Mouse (Mus musculus): Measurements from ENCODE around the gene Alg5. TPM values are rescaled to one million over a fixed set of nuclear protein-coding genes. Genes with fewer than 3 reads are reported as not detected.

Alg5 gene
- total and polyA plus RNA-seq, 2 experiments from 2014 or later = 16.3 to 65.1 TPM

DNA sequence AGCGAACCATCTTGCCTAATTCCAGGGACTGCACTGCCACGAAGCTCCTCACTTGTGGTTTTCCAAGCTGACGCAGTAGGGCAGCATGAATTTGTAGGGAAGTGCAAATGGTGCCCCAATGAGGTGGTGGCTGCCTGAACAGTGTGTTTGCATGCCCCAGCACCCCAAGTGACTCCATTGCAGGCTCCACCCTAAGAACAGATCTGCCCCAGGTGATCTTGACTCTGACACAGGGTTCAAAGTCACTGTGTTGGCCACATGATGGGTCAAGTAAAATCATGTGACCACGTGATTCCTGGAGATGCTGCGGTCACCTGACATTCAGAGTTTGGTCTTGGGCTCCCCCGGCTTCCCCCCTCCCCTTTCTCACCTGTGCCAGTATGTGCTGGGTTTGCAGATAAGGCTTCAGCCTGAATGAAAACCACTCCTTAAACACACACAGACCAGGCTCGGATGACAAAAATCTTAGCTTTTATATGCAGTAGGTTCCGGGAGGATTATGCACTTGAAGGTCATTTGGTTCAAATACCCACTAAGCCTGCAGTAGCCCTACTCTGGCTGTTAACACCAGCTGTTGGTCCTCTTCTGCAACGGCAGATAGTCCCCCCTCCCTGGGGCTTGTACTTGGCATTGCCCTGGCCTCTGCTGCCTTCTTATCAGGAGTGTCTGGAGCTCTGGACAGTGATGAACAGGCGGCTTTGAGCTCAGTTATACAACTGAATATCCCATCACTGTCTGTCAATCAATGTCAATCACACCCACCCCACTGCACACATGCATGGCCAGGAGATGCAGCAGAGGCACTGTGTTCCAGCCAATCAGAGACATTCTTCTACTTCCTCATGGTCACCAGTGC is 56.7 kb downstream of the Alg5 start:
- no peak for DNase-seq (ENCODE audit: low spot score)
- Histone ChIP-seq H3K27me3 (ENCODE audit: insufficient read depth, low read length) (no peaks in the 10 kb centered on the region), H3K9me3 (ENCODE audit: low read length) (no peaks in the 10 kb centered on the region), H3K4me2 (ENCODE audit: low read depth, low read length) (no peak overlapping the region), H3K36me3 (ENCODE audit: insufficient read depth, low read length) (no peaks in the 10 kb centered on the region), H3K4me3 (ENCODE audit: low read length) (no peak overlapping the region), H3K4me1 (ENCODE audit: insufficient read depth, low read length) (no peaks in the 10 kb centered on the region), H3K27ac (no peak overlapping the region), H3K9ac (replicated peaks; ENCODE audit: low read length) (no peak overlapping the region)
- 81% methylated on average over 10 of the region's 10 CpGs for WGBS
- ATAC-seq = peak; percentile 39; the same call in 1 of the 2 replicates
- TF ChIP-seq CTCF (IDR thresholded peaks at IDR 0.05; ENCODE audit: low read depth) = no peak

DNA sequence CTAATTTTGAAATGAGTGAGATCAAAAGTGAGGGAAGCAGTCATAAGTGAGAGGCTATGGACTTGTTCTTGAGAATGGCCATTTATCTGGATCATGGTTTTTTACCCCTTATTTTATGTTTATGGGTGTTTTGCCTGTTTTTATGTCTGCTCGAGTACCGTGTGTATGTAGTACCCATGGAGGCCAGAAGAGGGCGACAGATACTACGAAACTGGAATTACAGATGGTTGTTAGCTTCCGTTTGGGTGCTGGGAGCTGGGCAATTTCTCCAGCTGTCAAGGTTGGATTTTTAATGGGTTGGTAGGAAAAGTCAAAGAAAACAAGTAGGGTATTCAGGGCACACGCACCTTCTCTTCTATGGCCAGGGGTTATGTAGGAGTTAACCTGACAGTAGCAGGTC is 58.4 kb downstream of the Alg5 start:
- peak; percentile 30; the same call in 1 of the 2 replicates for TF ChIP-seq CTCF (IDR thresholded peaks at IDR 0.05; ENCODE audit: low read depth)

DNA sequence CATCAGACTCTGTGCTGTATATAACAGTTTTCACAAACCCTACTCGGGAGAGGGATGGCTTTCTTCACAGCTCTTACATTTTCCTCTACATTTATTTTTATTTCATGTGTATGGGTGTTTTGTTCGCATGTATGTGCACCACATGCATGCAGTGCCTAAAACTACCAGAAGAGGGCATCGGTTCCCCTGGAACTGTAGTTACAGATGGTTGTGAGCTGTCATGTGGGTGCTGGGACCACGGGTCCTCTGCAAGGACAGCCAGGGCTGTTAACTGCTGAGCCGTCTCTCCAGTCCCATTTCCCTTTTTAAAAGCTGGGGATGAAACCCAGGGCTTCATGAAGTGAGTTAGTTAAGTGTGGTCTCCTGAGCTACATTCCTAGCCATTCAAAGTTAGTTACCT is 60.0 kb downstream of the Alg5 start:
- Histone ChIP-seq H3K27ac (no peak overlapping the region), H3K4me1 (ENCODE audit: insufficient read depth, low read length) (no peaks in the 10 kb centered on the region), H3K4me3 (ENCODE audit: low read length) (no peak overlapping the region), H3K27me3 (ENCODE audit: insufficient read depth, low read length) (no peaks in the 10 kb centered on the region), H3K9ac (replicated peaks; ENCODE audit: low read length) (no peak overlapping the region), H3K4me2 (ENCODE audit: low read depth, low read length) (no peak overlapping the region), H3K9me3 (ENCODE audit: low read length) (no peaks in the 10 kb centered on the region), H3K36me3 (ENCODE audit: insufficient read depth, low read length) (no peaks in the 10 kb centered on the region)
- TF ChIP-seq CTCF (IDR thresholded peaks at IDR 0.05; ENCODE audit: low read depth) = peak; percentile 23; the same call in 1 of the 2 replicates
- DNase-seq (ENCODE audit: low spot score) (no peak), ATAC-seq (no peak)
- WGBS = 94% methylated on average over 5 of the region's 5 CpGs

More for the DNA sequence above, 58.4 kb downstream of the Alg5 start:
- Histone ChIP-seq H3K4me3 (ENCODE audit: low read length) (no peak overlapping the region), H3K36me3 (ENCODE audit: insufficient read depth, low read length) (no peaks in the 10 kb centered on the region), H3K9ac (replicated peaks; ENCODE audit: low read length) (no peak overlapping the region), H3K9me3 (ENCODE audit: low read length) (no peaks in the 10 kb centered on the region), H3K27ac (no peak overlapping the region), H3K27me3 (ENCODE audit: insufficient read depth, low read length) (no peaks in the 10 kb centered on the region), H3K4me1 (ENCODE audit: insufficient read depth, low read length) (no peaks in the 10 kb centered on the region), H3K4me2 (ENCODE audit: low read depth, low read length) (no peak overlapping the region)
- ATAC-seq (no peak), DNase-seq (ENCODE audit: low spot score) (no peak)
- 88% methylated on average over 6 of the region's 6 CpGs for WGBS

DNA sequence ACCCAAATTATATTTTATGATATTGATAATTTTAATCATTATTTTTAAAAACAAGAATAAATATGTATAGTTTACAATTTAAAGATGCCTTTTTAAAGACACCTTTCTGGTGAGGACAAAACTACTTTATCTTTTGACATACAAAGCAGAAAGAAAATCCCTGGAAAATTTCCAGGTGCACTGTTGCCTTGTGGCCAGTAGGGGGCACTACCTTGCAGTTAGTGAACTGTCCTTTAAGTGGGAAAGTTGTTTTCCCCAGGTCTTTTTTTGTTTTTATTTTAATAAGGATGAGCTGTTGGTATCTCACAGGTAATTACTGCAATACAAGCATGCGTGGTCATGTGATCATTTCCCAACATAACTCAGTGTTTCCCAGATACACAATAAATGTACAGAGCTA is 60.5 kb downstream of the Alg5 start:
- H3K4me3 ChIP-seq (ENCODE audit: low read length) = no peak overlapping the region
- H3K9me3 ChIP-seq (ENCODE audit: low read length) = no peaks in the 10 kb centered on the region
- H3K27me3 ChIP-seq (ENCODE audit: insufficient read depth, low read length) = no peaks in the 10 kb centered on the region
- ATAC-seq = no peak
- H3K36me3 ChIP-seq (ENCODE audit: insufficient read depth, low read length) = no peaks in the 10 kb centered on the region
- no peak overlapping the region for H3K4me2 ChIP-seq (ENCODE audit: low read depth, low read length)
- no peaks in the 10 kb centered on the region for H3K4me1 ChIP-seq (ENCODE audit: insufficient read depth, low read length)
- peak; percentile 51 for TF ChIP-seq CTCF (IDR thresholded peaks at IDR 0.05; ENCODE audit: low read depth)
- H3K27ac ChIP-seq = no peak overlapping the region
- no peak overlapping the region for H3K9ac ChIP-seq (replicated peaks; ENCODE audit: low read length)
- WGBS = 98% methylated on average over 1 of the region's 1 CpGs
- DNase-seq (ENCODE audit: low spot score) = peak; percentile 34

DNA sequence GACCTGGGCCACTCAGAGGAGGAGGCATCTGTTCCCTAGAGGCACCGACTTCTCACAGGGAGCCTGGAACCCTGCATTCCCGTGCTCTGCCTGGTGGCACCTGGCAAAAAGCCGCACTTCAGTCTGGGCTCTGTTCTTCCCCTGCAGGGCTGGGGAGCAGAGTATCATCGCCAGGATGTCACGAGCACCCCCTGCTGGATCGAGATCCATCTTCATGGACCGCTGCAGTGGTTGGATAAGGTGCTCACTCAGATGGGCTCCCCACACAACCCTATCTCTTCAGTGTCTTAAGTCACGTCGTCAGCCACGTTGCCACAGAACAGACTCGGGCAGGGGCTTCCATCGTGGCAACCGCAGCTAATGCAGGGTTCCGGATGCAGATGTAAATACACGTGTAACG is 61.9 kb downstream of the Alg5 start:
- DNase-seq (ENCODE audit: low spot score) (peak; percentile 68), ATAC-seq (peak; percentile 77)
- no peak overlapping the region for H3K4me3 ChIP-seq (ENCODE audit: low read length)
- peak; percentile 74 for TF ChIP-seq CTCF (IDR thresholded peaks at IDR 0.05; ENCODE audit: low read depth)
- H3K9me3 ChIP-seq (ENCODE audit: low read length) = no peaks in the 10 kb centered on the region
- no peak overlapping the region for H3K4me2 ChIP-seq (ENCODE audit: low read depth, low read length)
- H3K9ac ChIP-seq (replicated peaks; ENCODE audit: low read length) = no peak overlapping the region
- no peaks in the 10 kb centered on the region for H3K4me1 ChIP-seq (ENCODE audit: insufficient read depth, low read length)
- no peaks in the 10 kb centered on the region for H3K27me3 ChIP-seq (ENCODE audit: insufficient read depth, low read length)
- 32% methylated on average over 16 of the region's 16 CpGs for WGBS
- no peak overlapping the region for H3K27ac ChIP-seq
- H3K36me3 ChIP-seq (ENCODE audit: insufficient read depth, low read length) = no peaks in the 10 kb centered on the region; the same call in 1 of the 2 replicates

Other genes starting within 250 kb of the Alg5 start
- 36.3 and 43.5 TPM in 2 replicates for gene Supt20, start 42.7 kb upstream of the Alg5 start, total RNA-seq (2014; rRNA removed)
- 52.0 and 55.4 TPM in 2 replicates for gene Supt20, start 42.7 kb upstream of the Alg5 start, polyA plus RNA-seq (2015; fragmentation: Nextera tagmentation; extraction: Ambion mirVana)
- gene Gm21958, start 21.2 kb upstream of the Alg5 start, total RNA-seq (2014; rRNA removed) = not detected in 2 replicates
- gene Gm21958, start 21.2 kb upstream of the Alg5 start, polyA plus RNA-seq (2015; fragmentation: Nextera tagmentation; extraction: Ambion mirVana) = 0.49 TPM in 1 of 2 replicates, not detected in the other
- gene Exosc8, start 146 bp upstream of the Alg5 start, total RNA-seq (2014; rRNA removed) = 36.8 and 37.3 TPM in 2 replicates
- gene Exosc8, start 146 bp upstream of the Alg5 start, polyA plus RNA-seq (2015; fragmentation: Nextera tagmentation; extraction: Ambion mirVana) = 66.9 and 68.9 TPM in 2 replicates
- 4.9 and 6.7 TPM in 2 replicates for gene Smad9, start 20.0 kb downstream of the Alg5 start, total RNA-seq (2014; rRNA removed)
- gene Smad9, start 20.0 kb downstream of the Alg5 start, polyA plus RNA-seq (2015; fragmentation: Nextera tagmentation; extraction: Ambion mirVana) = 0.96 and 1.1 TPM in 2 replicates
- gene Rfxap, start 72.3 kb downstream of the Alg5 start, total RNA-seq (2014; rRNA removed) = 29.7 and 33.9 TPM in 2 replicates
- 46.2 and 49.7 TPM in 2 replicates for gene Rfxap, start 72.3 kb downstream of the Alg5 start, polyA plus RNA-seq (2015; fragmentation: Nextera tagmentation; extraction: Ambion mirVana)
- gene Sertm1, start 180.3 kb downstream of the Alg5 start, total RNA-seq (2014; rRNA removed) = 14.6 and 15.0 TPM in 2 replicates
- gene Sertm1, start 180.3 kb downstream of the Alg5 start, polyA plus RNA-seq (2015; fragmentation: Nextera tagmentation; extraction: Ambion mirVana) = 1.4 TPM in 2 replicates

Data from hindbrain, postnatal 0 days (tissue).